Mouse (Mus musculus) brain, adult 2 months (tissue): ENCODE measurements at regions not wholly inside any gene's neighbourhood (a gene's known extent, or its start where the extent isn't known, plus 50 kb on each side); places are given as distances from the start of the nearest gene placed in this dataset.

Source experiments
- DNase-seq: peaks from one replicate; pipeline ENCODE4 v3.0.0; 2011; ENCODE audit warnings: low read depth, low spot score

GRCm38 (mm10) chr6:72037639-72038038, 59.8 kb upstream of the St3gal5 start:
- DNase-seq: no peak

GRCm38 (mm10) chr6:72043881-72044625, 53.3 kb upstream of the St3gal5 start:
- DNase-seq: peak; percentile 66
